Mouse (Mus musculus) midbrain, embryonic 15.5 days (tissue): ENCODE results near the gene Spata33. TPM values are rescaled to one million over a fixed set of nuclear protein-coding genes. Genes with fewer than 3 reads are reported as not detected.
"Not testable (repeated sequence)": the region's sequence is repeated elsewhere in the genome, so short reads cannot be mapped to it uniquely, and the experiment has no call there.

Experiments used
- ATAC-seq: fragments of 200-750 bp; cut with Nextera tagmentation; replicated peaks from 2 replicates; pipeline ENCODE4 v1.8.0; 2017; ENCODE audit warnings: moderate TSS enrichment
- H3K27ac ChIP-seq: fragments of 300-500 bp; sonication (generic); 2 replicates; pipeline ENCODE4 v1.5.1; 2015; ENCODE audit warnings: mild to moderate bottlenecking, inconsistent platforms
- H3K27me3 ChIP-seq: fragments of 300-500 bp; sonication (generic); replicated peaks from 2 replicates; pipeline ENCODE4 v1.6.1; 2015; ENCODE audit warnings: inconsistent platforms
- H3K36me3 ChIP-seq: fragments of 300-500 bp; sonication (generic); replicated peaks from 2 replicates; pipeline ENCODE4 v1.6.1; 2015; ENCODE audit warnings: inconsistent platforms
- H3K4me1 ChIP-seq: fragments of 300-500 bp; sonication (generic); 2 replicates; pipeline ENCODE4 v1.6.1; 2015; ENCODE audit warnings: inconsistent platforms
- H3K4me2 ChIP-seq: fragments of 300-500 bp; sonication (generic); 2 replicates; pipeline ENCODE4 v1.6.1; 2015; ENCODE audit warnings: inconsistent platforms, mild to moderate bottlenecking, moderate library complexity
- H3K4me3 ChIP-seq: fragments of 300-500 bp; sonication (generic); 2 replicates; pipeline ENCODE4 v1.5.1; 2015; ENCODE audit warnings: mild to moderate bottlenecking, inconsistent platforms
- H3K9ac ChIP-seq: fragments of 300-500 bp; sonication (generic); 2 replicates; pipeline ENCODE4 v1.6.1; 2015; ENCODE audit warnings: mild to moderate bottlenecking, inconsistent platforms
- H3K9me3 ChIP-seq: fragments of 300-500 bp; sonication (generic); 2 replicates; pipeline ENCODE4 v1.6.1; 2016; ENCODE audit warnings: inconsistent platforms
- WGBS: fragments of 180-500 bp; shearing (Covaris S2); methylation state at CpG from one replicate; pipeline ENCODE4 v1.1.7; 2015; ENCODE audit warnings: mixed read lengths; 5-methylcytosine and 5-hydroxymethylcytosine counted together
- polyA plus RNA-seq: library from polyadenylated mRNA; unstranded; fragments of >200 nt; fragmentation: Nextera tagmentation; extraction: Ambion mirVana; gene quantifications from 2 replicates; pipeline ENCODE4 v1.2.1, GENCODE M21; 2015

The Spata33 gene
- 8.0 and 8.1 TPM in 2 replicates for polyA plus RNA-seq

DNA sequence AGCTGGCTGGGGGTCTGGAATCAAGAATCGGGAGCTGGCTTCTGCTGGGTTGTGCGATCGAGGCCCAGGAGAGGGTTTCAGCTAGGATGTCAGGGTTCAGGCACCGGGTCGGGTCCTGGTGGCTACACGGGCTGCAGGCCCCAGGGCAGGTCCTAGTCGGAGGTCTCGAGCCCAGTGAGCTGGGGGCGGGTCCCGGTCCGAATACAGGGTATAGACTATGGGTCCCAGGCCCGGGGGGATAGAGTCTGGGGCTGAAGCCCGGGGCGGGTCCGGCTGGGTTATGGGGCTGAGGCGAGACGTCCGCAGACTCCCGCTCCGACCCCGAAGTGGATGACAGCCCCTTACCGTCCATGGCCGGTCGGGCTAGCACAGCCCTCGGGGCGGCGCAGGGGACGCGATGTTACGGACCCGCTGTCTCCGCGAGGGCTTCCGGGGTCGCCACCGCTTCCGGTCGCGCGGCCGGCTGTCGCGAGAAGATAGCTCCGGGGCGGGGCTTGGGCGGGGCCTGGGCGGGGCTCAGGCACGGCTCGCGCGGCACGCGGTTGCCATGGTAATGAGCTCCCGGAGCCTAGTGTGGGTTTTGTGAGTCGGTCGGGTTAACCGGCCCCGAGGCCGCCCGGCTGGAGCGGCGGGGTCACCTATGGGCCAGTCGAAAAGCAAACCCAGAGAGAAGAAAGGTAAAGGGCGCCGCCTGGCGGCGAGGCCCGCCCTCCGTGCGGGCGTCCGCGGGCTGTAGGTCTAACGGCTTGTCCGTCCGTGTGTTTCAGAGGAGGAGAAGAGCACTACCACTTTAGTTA is at the start of gene Spata33, which contains the start of gene Chmp1a:
TSS of gene Spata33 (plus strand) at position 512 of the 797 bp plus-strand sequence.
TSS of gene Chmp1a (minus strand) at position 443 of the 797 bp plus-strand sequence.
- peak; percentile 94 for ATAC-seq
- Histone ChIP-seq H3K27ac (peak within 1 kb of the TSS; percentile 69), H3K4me3 (peak within 1 kb of the TSS; percentile 98), H3K4me2 (peak within 1 kb of the TSS; percentile 97), H3K27me3 (no peaks in the 10 kb centered on the region), H3K4me1 (peaks cover 24% of the 10 kb centered on the region), H3K9me3 (no peaks in the 10 kb centered on the region), H3K9ac (peak within 1 kb of the TSS; percentile 100), H3K36me3 (peaks cover 14% of the 10 kb centered on the region; the same call in 1 of the 2 replicates)
- under 1% methylated on average over 75 of the region's 76 CpGs for WGBS

DNA sequence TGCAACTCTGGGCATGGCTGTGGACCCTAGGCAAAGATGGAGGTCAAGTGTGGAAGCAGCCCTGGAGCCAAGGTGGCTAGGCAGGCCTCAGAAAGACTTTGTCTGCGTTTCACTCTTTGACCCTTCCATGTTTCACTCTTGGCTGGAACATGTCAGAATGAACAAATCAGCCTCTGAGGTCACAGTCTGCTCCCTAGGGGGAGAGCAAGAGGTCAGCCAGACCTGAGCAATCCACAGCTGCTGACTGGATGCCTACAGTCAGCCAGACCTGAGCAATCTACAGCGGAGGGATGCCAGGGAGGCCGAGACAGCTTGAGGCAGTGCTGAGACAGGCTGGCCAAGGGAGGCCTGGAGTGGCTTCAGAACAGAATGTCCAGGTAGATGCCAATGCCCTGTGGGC is 31.2 kb upstream of the Spata33 start:
- no peak overlapping the region for H3K4me3 ChIP-seq
- H3K36me3 ChIP-seq, result no peaks in the 10 kb centered on the region
- H3K27me3 ChIP-seq, result no peaks in the 10 kb centered on the region
- no peak overlapping the region for H3K9ac ChIP-seq
- ATAC-seq, result no peak
- no peak overlapping the region for H3K27ac ChIP-seq
- no peaks in the 10 kb centered on the region for H3K4me1 ChIP-seq
- no peak overlapping the region for H3K4me2 ChIP-seq
- H3K9me3 ChIP-seq, result no peaks in the 10 kb centered on the region
- WGBS, result 69% methylated on average over 3 of the region's 3 CpGs

DNA sequence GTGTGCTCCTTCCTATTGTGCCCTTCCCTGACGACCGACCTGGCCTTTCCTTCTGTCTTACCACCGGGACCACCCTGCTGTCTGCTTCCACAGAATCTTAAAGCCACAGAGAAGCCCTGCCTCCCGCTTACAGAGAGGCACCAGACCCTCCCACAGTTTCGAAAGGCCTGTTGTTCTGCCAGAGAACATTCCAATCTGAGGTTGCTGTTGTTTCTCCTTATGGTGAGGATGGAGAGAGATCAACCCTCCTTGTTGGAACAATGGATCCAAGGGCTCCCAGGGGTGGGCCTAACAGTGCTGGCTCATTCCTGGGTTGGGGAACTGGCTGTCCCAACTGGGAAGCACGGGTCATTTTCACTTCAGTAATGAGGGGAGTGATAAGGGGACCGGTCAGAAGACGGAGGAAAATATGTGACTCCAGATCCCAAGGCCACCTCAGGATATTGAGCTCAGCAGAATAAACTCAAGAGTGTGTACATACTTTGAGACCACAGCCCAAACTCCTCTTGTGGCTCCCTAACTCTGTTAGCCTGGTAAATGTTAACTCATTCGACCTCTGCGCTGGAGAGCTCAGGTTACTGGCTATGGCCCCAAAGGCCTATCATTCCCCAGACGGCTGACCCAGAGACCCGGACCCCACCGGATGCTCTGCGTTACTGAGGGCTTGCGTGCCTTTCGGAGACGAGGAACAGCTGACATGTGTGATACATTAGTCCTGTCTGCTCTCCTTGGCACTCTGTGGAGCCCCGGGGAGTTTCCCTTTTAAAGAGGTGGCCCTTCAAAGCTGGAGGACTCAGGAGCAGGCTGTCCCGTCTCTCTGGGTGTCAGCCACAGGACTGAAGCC is 26.8 kb upstream of the Spata33 start, which contains the start of gene Dpep1:
TSS of gene Dpep1 (plus strand) at position 677 of the 844 bp plus-strand sequence.
- WGBS, result 54% methylated on average over 19 of the region's 19 CpGs
- Histone ChIP-seq H3K9ac (no peak within 1 kb of the TSS), H3K9me3 (no peaks in the 10 kb centered on the region), H3K27me3 (no peaks in the 10 kb centered on the region), H3K27ac (no peak within 1 kb of the TSS), H3K4me2 (no peak within 1 kb of the TSS), H3K36me3 (no peaks in the 10 kb centered on the region), H3K4me1 (peaks cover 3% of the 10 kb centered on the region; the same call in 1 of the 2 replicates), H3K4me3 (no peak within 1 kb of the TSS)
- ATAC-seq, result no peak

DNA sequence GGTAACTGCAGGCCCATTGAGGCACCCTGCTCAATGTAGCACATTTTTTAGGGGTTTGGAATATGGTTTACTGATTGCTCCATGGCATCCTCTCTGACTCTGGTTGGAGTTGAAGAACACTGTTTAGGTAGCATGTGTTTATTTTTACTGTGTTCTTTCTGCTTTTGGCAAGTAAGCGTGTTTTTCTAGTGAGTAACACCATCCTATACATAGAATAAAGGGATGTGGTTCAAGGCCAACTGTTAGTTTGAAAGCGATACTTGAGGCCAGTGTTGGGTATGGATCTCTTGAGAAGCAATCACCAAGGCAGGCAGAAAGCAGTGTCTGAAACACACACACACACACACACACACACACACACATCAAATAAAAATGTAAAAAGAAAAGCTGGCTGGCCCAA is 24.6 kb upstream of the Spata33 start:
- Histone ChIP-seq H3K9ac (no peak overlapping the region), H3K9me3 (no peaks in the 10 kb centered on the region), H3K36me3 (no peaks in the 10 kb centered on the region), H3K4me1 (peaks cover 3% of the 10 kb centered on the region; the same call in 1 of the 2 replicates), H3K27me3 (no peaks in the 10 kb centered on the region), H3K4me2 (no peak overlapping the region), H3K27ac (no peak overlapping the region), H3K4me3 (no peak overlapping the region)
- 85% methylated on average over 2 of the region's 2 CpGs for WGBS
- no peak for ATAC-seq

DNA sequence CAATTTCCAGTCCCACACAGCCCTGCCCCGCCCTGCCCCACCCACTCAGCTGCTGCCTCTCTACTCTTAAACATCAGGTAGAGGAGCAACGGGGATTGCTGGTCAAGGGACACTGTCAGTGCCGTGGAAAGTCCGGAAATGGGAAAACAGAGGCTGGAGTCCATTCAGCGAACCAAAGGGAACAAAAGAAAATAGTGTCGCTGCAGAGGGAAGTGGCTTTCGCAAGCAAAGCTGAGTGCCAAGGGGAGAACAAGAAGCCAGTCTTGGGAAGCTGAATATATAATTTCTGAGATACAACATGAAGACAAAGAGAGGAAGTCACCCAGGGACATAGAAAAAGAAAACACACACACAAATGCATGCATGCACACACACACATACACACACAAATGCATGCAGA is 23.8 kb upstream of the Spata33 start:
- Histone ChIP-seq H3K4me2 (no peak overlapping the region), H3K4me1 (peaks cover 3% of the 10 kb centered on the region; the same call in 1 of the 2 replicates), H3K36me3 (no peaks in the 10 kb centered on the region), H3K9ac (no peak overlapping the region), H3K9me3 (no peaks in the 10 kb centered on the region), H3K27ac (no peak overlapping the region), H3K4me3 (no peak overlapping the region), H3K27me3 (no peaks in the 10 kb centered on the region)
- no peak for ATAC-seq
- 74% methylated on average over 7 of the region's 7 CpGs for WGBS

DNA sequence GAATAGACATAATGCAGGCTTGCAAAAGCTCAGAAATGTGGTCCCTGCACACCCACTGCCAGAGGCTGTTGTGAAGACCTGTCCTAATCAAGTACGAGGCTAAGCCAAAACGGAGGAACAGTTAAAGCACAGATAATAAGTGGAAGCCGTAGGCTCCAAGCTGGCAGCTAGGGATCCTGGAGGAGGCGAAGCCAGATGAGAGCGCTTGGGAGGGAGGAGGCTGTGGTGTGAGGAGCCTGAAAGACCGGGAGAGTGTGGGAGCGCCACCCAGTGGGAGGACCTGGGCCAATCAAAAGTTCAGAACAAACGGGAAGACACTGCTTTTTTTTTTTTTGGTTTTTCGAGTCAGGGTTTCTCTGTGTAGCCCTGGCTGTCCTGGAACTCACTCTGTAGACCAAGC is 22.0 kb upstream of the Spata33 start:
- 4% methylated on average over 9 of the region's 9 CpGs for WGBS
- H3K27me3 ChIP-seq, result no peaks in the 10 kb centered on the region
- H3K27ac ChIP-seq, result no peak overlapping the region
- no peak overlapping the region for H3K9ac ChIP-seq
- no peak overlapping the region for H3K4me3 ChIP-seq
- H3K36me3 ChIP-seq, result no peaks in the 10 kb centered on the region
- H3K4me1 ChIP-seq, result peaks cover 3% of the 10 kb centered on the region; the same call in 1 of the 2 replicates
- no peaks in the 10 kb centered on the region for H3K9me3 ChIP-seq
- H3K4me2 ChIP-seq, result peak overlapping the region; percentile 10; the same call in 1 of the 2 replicates
- no peak for ATAC-seq

DNA sequence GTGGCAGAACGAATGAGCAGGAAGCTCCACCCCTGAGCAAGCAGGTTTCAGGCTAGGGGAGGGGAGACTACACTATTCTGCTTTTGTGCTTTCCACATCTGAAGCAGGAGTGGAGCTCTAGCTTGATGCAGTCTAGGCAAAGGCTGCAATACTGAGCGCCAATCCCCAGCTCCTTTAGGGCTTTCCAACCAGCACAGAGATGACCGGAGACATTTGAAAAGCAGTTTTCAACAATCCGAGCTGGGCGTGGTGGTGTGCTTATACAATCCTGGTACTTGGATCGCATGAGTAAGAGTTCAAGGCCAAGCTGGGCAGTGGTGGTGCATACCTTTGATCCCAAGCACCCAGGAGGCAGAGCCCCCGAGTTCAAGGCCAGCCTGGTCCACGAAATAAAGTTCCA is 20.7 kb upstream of the Spata33 start:
- no peak for ATAC-seq
- no peak overlapping the region for H3K4me3 ChIP-seq
- 61% methylated on average over 8 of the region's 8 CpGs for WGBS

DNA sequence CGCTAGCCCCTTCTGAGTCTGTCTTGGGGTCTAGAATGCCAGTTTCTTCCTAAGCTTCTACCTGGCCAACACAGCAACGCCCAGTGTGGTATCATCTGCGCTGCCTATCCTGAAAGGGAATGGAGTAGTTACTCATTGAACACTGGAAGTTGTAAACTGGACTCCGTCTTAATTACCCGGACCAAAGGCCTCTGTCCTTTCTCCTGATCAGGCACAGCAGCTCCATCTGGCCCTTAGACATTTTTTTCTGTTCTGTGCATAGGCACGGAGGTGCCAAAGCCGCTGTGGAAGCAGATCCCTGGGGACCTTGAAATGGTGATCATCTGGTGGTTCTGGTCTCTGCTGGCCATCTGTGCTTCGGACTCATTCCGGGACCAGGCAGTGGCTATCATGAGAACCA is 18.9 kb upstream of the Spata33 start:
- no peak for ATAC-seq
- no peak overlapping the region for H3K4me3 ChIP-seq
- H3K4me1 ChIP-seq, result peaks cover 3% of the 10 kb centered on the region; the same call in 1 of the 2 replicates
- WGBS, result 85% methylated on average over 9 of the region's 9 CpGs
- no peaks in the 10 kb centered on the region for H3K9me3 ChIP-seq
- no peak overlapping the region for H3K27ac ChIP-seq
- no peak overlapping the region for H3K9ac ChIP-seq
- no peaks in the 10 kb centered on the region for H3K36me3 ChIP-seq
- H3K27me3 ChIP-seq, result no peaks in the 10 kb centered on the region
- no peak overlapping the region for H3K4me2 ChIP-seq

More for the DNA sequence above, 20.7 kb upstream of the Spata33 start:
- Histone ChIP-seq H3K27me3 (no peaks in the 10 kb centered on the region), H3K27ac (no peak overlapping the region), H3K9ac (no peak overlapping the region), H3K9me3 (no peaks in the 10 kb centered on the region), H3K4me1 (peaks cover 3% of the 10 kb centered on the region; the same call in 1 of the 2 replicates), H3K4me2 (no peak overlapping the region), H3K36me3 (no peaks in the 10 kb centered on the region)

DNA sequence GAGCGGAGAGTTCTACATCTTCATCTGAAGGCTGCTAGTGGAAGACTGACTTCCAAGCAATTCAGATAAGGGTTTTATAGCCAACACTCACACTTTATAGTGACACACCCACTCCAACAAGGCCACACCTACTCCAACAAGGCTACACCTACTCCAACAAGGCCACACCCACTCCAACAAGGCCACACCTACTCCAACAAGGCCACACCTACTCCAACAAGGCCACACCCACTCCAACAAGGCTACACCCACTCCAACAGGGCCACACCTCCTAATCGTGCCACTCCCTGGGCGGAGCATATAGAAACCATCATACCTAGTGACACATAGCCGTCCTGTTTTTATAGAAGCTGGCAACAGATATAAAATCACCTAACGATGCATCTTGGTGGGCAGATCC is 15.6 kb upstream of the Spata33 start:
- H3K4me2 ChIP-seq, ATAC-seq: not testable (repeated sequence)
- WGBS, result 80% methylated on average over 5 of the region's 5 CpGs

DNA sequence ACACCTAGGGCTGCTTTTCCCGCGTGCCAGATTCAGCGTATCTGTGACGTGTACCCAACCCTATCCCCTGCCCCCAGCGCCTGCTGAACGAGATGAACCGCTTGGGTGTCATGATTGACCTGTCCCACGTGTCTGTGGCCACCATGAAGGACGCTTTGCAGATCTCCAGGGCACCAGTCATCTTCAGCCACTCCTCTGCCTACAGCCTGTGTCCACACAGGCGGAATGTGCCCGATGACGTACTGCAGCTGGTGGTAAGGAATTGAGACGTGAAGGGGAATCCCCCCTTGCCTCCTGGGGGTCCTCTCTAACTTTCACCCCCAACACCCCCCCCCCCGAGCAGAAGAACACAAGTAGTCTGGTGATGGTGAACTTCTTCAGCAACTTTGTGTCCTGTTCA is 12.8 kb upstream of the Spata33 start:
- H3K4me2 ChIP-seq, result no peak overlapping the region
- no peaks in the 10 kb centered on the region for H3K9me3 ChIP-seq
- H3K27me3 ChIP-seq, result no peaks in the 10 kb centered on the region
- H3K9ac ChIP-seq, result no peak overlapping the region
- H3K4me3 ChIP-seq, result no peak overlapping the region
- no peak for ATAC-seq
- peaks cover 3% of the 10 kb centered on the region; the same call in 1 of the 2 replicates for H3K4me1 ChIP-seq
- WGBS, result 75% methylated on average over 14 of the region's 14 CpGs
- H3K36me3 ChIP-seq, result no peaks in the 10 kb centered on the region
- no peak overlapping the region for H3K27ac ChIP-seq

More for the DNA sequence above, 15.6 kb upstream of the Spata33 start:
- not testable (repeated sequence) for H3K27me3 ChIP-seq, H3K9me3 ChIP-seq, H3K4me1 ChIP-seq, H3K36me3 ChIP-seq, H3K9ac ChIP-seq, H3K27ac ChIP-seq, H3K4me3 ChIP-seq

DNA sequence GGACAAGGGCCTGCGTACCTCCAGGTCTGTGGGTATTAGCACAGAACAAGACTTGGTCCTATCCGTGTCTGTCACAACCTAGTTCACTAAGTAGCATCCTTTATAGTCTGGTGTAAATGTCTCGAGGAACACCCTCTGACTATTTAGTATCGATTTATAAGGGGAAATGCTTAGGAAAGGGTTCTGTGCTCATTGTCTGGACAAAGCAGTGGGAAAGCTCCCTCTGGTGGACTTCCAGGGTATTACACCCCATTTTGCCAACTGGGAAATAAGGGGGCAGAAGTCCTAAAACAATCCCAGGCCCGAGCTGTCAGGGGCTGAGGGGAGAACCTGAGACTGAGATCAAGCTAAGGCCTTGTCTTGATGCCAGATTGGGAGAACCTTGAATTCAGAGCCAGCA is 10.3 kb upstream of the Spata33 start:
- no peaks in the 10 kb centered on the region for H3K27me3 ChIP-seq
- no peak overlapping the region for H3K27ac ChIP-seq
- peaks cover 12% of the 10 kb centered on the region; the same call in 1 of the 2 replicates for H3K36me3 ChIP-seq
- 0 out of 2 replicates have a peak, but pooled peaks have one; percentile 37 for ATAC-seq
- H3K9me3 ChIP-seq, result no peaks in the 10 kb centered on the region
- H3K4me3 ChIP-seq, result no peak overlapping the region
- no peak overlapping the region for H3K4me2 ChIP-seq
- H3K9ac ChIP-seq, result no peak overlapping the region
- peaks cover 3% of the 10 kb centered on the region; the same call in 1 of the 2 replicates for H3K4me1 ChIP-seq
- 27% methylated on average over 5 of the region's 5 CpGs for WGBS

DNA sequence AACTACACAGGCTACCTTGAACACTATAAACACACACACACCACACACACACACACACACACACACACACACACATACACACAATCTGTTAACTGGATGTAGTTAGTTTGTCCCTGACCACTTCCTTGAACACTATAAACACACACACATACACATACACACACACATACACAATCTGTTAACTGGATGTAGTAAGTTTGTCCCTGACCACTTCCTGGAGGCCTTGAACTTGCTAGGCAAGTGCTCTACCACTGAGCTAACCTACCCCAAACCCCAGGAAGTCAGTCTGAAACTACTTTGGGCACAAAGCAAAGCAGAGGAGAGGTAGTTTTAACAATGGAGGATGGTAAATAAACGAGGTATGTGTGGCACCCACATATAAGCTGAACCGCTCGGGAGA is 9.1 kb upstream of the Spata33 start:
- Histone ChIP-seq H3K27ac (no peak overlapping the region), H3K9me3 (no peaks in the 10 kb centered on the region), H3K36me3 (peaks cover 20% of the 10 kb centered on the region; the same call in 1 of the 2 replicates), H3K27me3 (no peaks in the 10 kb centered on the region), H3K4me2 (no peak overlapping the region), H3K4me3 (no peak overlapping the region), H3K9ac (no peak overlapping the region), H3K4me1 (peaks cover 3% of the 10 kb centered on the region; the same call in 1 of the 2 replicates)
- no peak for ATAC-seq
- 90% methylated on average over 3 of the region's 3 CpGs for WGBS
